Mouse (Mus musculus): ENCODE data around the gene D430041D05Rik.

DNA sequence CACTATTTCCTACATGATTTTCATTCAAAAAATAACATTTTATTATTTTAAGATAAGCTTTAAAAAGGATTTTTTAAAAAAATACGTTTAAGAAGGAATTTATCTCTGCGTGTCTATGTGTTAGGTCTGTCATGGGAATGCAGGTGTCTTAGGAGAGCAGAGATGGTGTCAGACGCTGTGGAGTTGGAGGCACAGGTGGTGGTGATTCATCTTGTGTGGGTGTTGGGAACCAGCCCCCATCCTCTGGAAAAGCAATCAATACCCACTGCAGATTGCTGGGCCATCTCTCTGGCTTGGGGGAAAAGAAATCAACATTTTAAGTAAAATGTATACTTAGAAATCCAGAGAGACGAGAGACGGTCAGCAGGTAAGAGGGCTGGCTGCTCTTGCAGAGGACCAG is 225.2 kb downstream of the D430041D05Rik start:
- TF ChIP-seq GATA1 (IDR thresholded peaks at IDR 0.05; ENCODE audit: low read length) (no peak), TAL1 (IDR thresholded peaks at IDR 0.05; ENCODE audit: low read length) (no peak)

Measured in erythroblast, embryonic 14.5 days (primary cell).